Mouse (Mus musculus): ENCODE measurements at regions not wholly inside any gene's neighbourhood (a gene's known extent, or its start where the extent isn't known, plus 50 kb on each side); places are given as distances from the start of the nearest gene placed in this dataset.

DNA sequence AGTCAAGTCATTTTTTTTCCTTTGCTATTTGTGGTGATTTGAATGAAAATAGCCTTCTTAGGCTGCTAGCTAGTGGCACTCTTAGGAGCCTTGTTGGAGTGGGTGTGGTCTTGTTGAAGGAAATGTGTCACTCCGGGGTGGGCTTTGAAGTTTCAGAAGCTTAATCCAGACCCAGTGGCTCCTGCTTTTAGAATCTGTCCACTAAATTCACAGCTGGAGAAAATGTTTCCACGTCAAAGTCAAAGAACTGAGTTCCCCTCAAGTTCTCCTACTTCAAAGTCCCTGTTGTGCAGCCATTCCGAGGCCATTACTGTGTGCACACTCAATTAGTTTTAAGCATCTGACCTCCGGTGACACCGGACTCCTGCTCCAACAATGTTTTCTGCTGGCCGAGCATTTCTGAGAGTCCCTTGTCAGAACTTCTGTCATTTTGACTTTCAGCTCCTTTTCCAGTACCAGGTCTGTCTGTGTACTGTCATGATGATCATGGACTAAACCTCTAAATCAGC lies 61.2 kb upstream of the Krtap11-1 start:
- Histone ChIP-seq H3K9me3 (ENCODE audit: control insufficient read depth, low read length) (no peaks in the 10 kb centered on the region), H3K36me3 (ENCODE audit: control insufficient read depth, insufficient read depth, low read length) (no peaks in the 10 kb centered on the region), H3K27ac (ENCODE audit: low read length) (no peak overlapping the region), H3K9ac (ENCODE audit: low read depth, low read length) (no peak overlapping the region), H3K4me1 (ENCODE audit: control insufficient read depth, insufficient read depth, low read length) (no peaks in the 10 kb centered on the region), H3K27me3 (replicated peaks; ENCODE audit: control insufficient read depth, insufficient read depth, low read length) (no peaks in the 10 kb centered on the region), H3K4me2 (ENCODE audit: low read depth, low read length) (no peak overlapping the region), H3K4me3 (ENCODE audit: low read length) (no peak overlapping the region)
- WGBS, result 62% methylated on average over 6 of the region's 6 CpGs
- no peak for ATAC-seq

- H3K27me3 ChIP-seq (replicated peaks; ENCODE audit: control insufficient read depth, insufficient read depth, low read length), result no peaks in the 10 kb centered on the region
These were observed 60.6 kb upstream of the Krtap11-1 start for GRCm38 (mm10) chr16:89631396-89632113.

DNA sequence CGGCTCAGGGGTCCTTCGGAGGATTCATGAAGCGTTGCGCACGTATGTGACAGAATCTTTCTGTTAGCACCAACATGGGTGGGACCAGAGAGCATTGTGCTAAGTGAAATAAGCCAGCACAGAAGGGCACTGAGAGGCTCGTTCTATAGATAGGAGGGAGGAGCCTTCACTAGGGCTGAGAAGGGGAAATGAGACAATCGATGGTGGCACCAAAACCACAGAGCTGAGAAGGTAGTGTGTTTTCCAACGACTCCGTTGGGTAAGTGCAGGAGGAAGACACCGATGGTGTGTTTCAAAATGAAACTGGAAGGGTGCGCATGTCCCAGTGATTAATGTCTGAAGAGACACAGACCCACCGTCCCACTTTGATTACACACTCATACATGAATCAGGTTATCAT lies 54.7 kb upstream of the Krtap11-1 start:
- Histone ChIP-seq H3K4me1 (ENCODE audit: control insufficient read depth, insufficient read depth, low read length) (no peaks in the 10 kb centered on the region), H3K9ac (ENCODE audit: low read depth, low read length) (no peak overlapping the region), H3K4me3 (ENCODE audit: low read length) (no peak overlapping the region), H3K27ac (ENCODE audit: low read length) (no peak overlapping the region), H3K27me3 (replicated peaks; ENCODE audit: control insufficient read depth, insufficient read depth, low read length) (no peaks in the 10 kb centered on the region), H3K4me2 (ENCODE audit: low read depth, low read length) (no peak overlapping the region), H3K9me3 (ENCODE audit: control insufficient read depth, low read length) (no peaks in the 10 kb centered on the region), H3K36me3 (ENCODE audit: control insufficient read depth, insufficient read depth, low read length) (no peaks in the 10 kb centered on the region)
- WGBS, result 89% methylated on average over 12 of the region's 12 CpGs
- no peak for ATAC-seq

More at GRCm38 (mm10) chr16:89631396-89632113, 60.6 kb upstream of the Krtap11-1 start:
- Histone ChIP-seq H3K27ac (ENCODE audit: low read length) (no peak overlapping the region), H3K4me1 (ENCODE audit: control insufficient read depth, insufficient read depth, low read length) (no peaks in the 10 kb centered on the region), H3K4me3 (ENCODE audit: low read length) (no peak overlapping the region), H3K4me2 (ENCODE audit: low read depth, low read length) (no peak overlapping the region), H3K36me3 (ENCODE audit: control insufficient read depth, insufficient read depth, low read length) (no peaks in the 10 kb centered on the region), H3K9me3 (ENCODE audit: control insufficient read depth, low read length) (no peaks in the 10 kb centered on the region), H3K9ac (ENCODE audit: low read depth, low read length) (no peak overlapping the region)
- 92% methylated on average over 9 of the region's 9 CpGs for WGBS
- no peak for ATAC-seq

DNA sequence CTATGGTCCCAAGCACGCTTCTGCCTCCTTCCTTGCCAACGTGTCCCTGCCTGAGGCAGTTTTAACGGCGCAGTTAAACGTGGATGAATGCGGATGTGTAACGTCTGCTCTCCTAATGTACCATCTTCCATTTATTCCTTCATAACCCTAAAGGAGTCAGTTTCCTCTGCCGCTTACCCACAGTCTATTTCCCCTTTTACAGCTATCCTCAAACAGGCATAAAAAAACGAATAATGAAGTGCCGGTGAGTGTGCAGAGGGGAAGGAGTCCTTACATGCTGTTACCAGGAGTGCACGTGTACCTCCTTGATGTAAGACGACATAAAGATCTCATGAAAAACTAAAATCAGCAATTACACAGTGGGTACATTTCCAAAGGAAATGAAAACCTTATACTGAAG lies 54.3 kb upstream of the Krtap11-1 start:
- 90% methylated on average over 12 of the region's 12 CpGs for WGBS
- H3K4me1 ChIP-seq (ENCODE audit: control insufficient read depth, insufficient read depth, low read length), result no peaks in the 10 kb centered on the region
- H3K27me3 ChIP-seq (replicated peaks; ENCODE audit: control insufficient read depth, insufficient read depth, low read length), result no peaks in the 10 kb centered on the region
- no peak overlapping the region for H3K4me2 ChIP-seq (ENCODE audit: low read depth, low read length)
- ATAC-seq, result no peak
- no peaks in the 10 kb centered on the region for H3K36me3 ChIP-seq (ENCODE audit: control insufficient read depth, insufficient read depth, low read length)
- H3K27ac ChIP-seq (ENCODE audit: low read length), result no peak overlapping the region
- no peak overlapping the region for H3K9ac ChIP-seq (ENCODE audit: low read depth, low read length)
- H3K9me3 ChIP-seq (ENCODE audit: control insufficient read depth, low read length), result no peaks in the 10 kb centered on the region
- no peak overlapping the region for H3K4me3 ChIP-seq (ENCODE audit: low read length)
